Mouse (Mus musculus): ENCODE results near the gene Zfp646. TPM values are rescaled to one million over a fixed set of nuclear protein-coding genes. Genes with fewer than 3 reads are reported as not detected.

Gene Zfp646
- total and polyA plus RNA-seq, 3 experiments, result 10.6 to 25.3 (median 18.8) TPM

DNA sequence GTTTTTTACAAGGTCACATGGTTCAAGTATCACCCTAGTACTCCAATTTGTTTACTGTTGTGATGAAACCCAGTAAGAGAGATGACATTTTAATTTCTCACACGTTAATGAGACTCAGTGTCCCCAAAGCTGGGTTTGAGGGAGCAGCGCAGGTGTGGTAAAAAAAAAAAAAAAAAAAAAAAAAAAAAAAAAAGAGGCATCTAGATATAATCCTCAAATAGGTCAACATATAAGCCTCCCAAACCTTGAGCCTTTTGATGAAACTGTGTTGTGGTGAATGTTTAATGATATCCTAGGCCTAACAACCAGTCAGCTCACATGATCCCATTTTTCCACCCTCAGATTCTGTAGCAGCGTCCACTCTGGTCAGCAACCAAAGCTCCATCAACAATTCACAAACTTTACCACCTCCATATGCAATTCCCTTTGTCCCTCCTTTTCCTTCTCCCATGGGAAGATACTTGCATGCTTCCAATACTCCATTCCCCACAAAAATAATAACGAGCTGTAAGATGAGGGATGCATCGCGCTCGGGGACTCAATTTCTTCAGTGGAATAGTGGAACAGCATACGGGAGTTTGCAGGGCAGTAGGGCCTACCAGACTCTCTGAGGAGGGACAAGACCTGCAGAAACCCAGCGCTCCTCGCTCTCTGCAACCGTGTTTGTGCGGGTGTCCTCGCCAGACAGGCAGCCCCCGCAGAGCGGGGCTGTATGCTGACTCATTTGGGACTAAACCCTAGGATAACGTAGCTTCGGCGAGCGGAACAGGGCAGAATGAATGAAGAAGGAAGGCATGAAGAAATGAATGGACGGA is 1.0 kb upstream of the Zfp646 start:
- Histone ChIP-seq H3K9me3 (replicated peaks; ENCODE audit: low read length) (peaks cover 18% of the 10 kb centered on the region), H3K36me3 (replicated peaks in 1 of 2; ENCODE audit: control insufficient read depth in 1 of 2, insufficient read depth in 1 of 2, low read length in 1 of 2) (peaks cover 18 to 47% of the 10 kb centered on the region in 2 experiments), H3K27me3 (replicated peaks) (no peaks in the 10 kb centered on the region), H3K9ac (ENCODE audit: insufficient read depth, low read depth) (peak overlapping the region; percentile 87; the same call in 1 of the 2 replicates), H3K4me2 (ENCODE audit: insufficient read depth, low read depth, poor library complexity, severe bottlenecking) (peak overlapping the region; percentile 89), H3K79me2 (replicated peaks; ENCODE audit: control insufficient read depth, extremely low read depth, insufficient read depth, poor library complexity, severe bottlenecking) (peaks cover 27% of the 10 kb centered on the region), H3K4me1 (ENCODE audit: control insufficient read depth in 1 of 2, insufficient read depth in 2 of 2) (peaks cover 6 to 33% of the 10 kb centered on the region in 2 experiments), H3K4me3 (replicated peaks in 1 of 3; ENCODE audit: low read depth in 2 of 3, low read length in 2 of 3, poor library complexity in 1 of 3) (peak overlapping the region; percentile 66 to 99 (median 98)), H3K27ac (ENCODE audit: insufficient read depth, low read depth) (no peak overlapping the region)
- in situ Hi-C loops (cut with MboI; ENCODE audit: low pct_ligation_motif_present, low pct_unique_long_range_greater_than_20kb, low sequenced_read_pairs), result no loop called here
- TF ChIP-seq POLR2AphosphoS2 (IDR thresholded peaks at IDR 0.05; ENCODE audit: low read depth, low read length), result no peak
- TF ChIP-seq ZNF384 (IDR thresholded peaks at IDR 0.05; ENCODE audit: low read depth, low read length), result peak; percentile 70
- TF ChIP-seq TBP (conservative IDR thresholded peaks at IDR 0.05; ENCODE audit: low read depth, low read length), result no peak
- no peak for TF ChIP-seq MXI1 (IDR thresholded peaks at IDR 0.05; ENCODE audit: low read depth, low read length)
- no peak for TF ChIP-seq SIN3A (IDR thresholded peaks at IDR 0.05; ENCODE audit: low read length)
- no peak for TF ChIP-seq NRF1 (IDR thresholded peaks at IDR 0.05; ENCODE audit: low read depth, low read length)
- DNase-seq (ENCODE audit: extremely low read depth), result no peak
- dilution Hi-C loops (cut with MboI; ENCODE audit: extremely low pct_ligation_motif_present, extremely low pct_unique_long_range_greater_than_20kb, low sequenced_read_pairs), result no loop called here

GRCm38 (mm10) chr7:127875627-127876001 is 407 bp upstream of the Zfp646 start:
- Histone ChIP-seq H3K27ac (ENCODE audit: insufficient read depth, low read depth) (peak overlapping the region; percentile 69; the same call in 1 of the 2 replicates), H3K4me1 (ENCODE audit: control insufficient read depth in 1 of 2, insufficient read depth in 2 of 2) (peaks cover 6 to 33% of the 10 kb centered on the region in 2 experiments), H3K9ac (ENCODE audit: insufficient read depth, low read depth) (peak overlapping the region; percentile 87), H3K36me3 (replicated peaks in 1 of 2; ENCODE audit: control insufficient read depth in 1 of 2, insufficient read depth in 1 of 2, low read length in 1 of 2) (peaks cover 24 to 47% of the 10 kb centered on the region in 2 experiments), H3K4me3 (replicated peaks in 1 of 3; ENCODE audit: low read depth in 2 of 3, low read length in 2 of 3, poor library complexity in 1 of 3) (peak overlapping the region; percentile 66 to 99 (median 98)), H3K27me3 (replicated peaks) (no peaks in the 10 kb centered on the region), H3K79me2 (replicated peaks; ENCODE audit: control insufficient read depth, extremely low read depth, insufficient read depth, poor library complexity, severe bottlenecking) (peaks cover 27% of the 10 kb centered on the region), H3K4me2 (ENCODE audit: insufficient read depth, low read depth, poor library complexity, severe bottlenecking) (peak overlapping the region; percentile 89; the same call in 1 of the 2 replicates), H3K9me3 (replicated peaks; ENCODE audit: low read length) (peaks cover 24% of the 10 kb centered on the region)
- dilution Hi-C loops (cut with MboI; ENCODE audit: extremely low pct_ligation_motif_present, extremely low pct_unique_long_range_greater_than_20kb, low sequenced_read_pairs) (no loop called here), in situ Hi-C loops (cut with MboI; ENCODE audit: low pct_ligation_motif_present, low pct_unique_long_range_greater_than_20kb, low sequenced_read_pairs) (no loop called here)
- peak; percentile 77 for DNase-seq (ENCODE audit: extremely low read depth)
- TF ChIP-seq E2F4 (IDR thresholded peaks at IDR 0.05; ENCODE audit: insufficient replicate concordance, low read depth, low read length) (no peak), SMC3 (IDR thresholded peaks at IDR 0.05; ENCODE audit: low read depth, low read length) (no peak), MXI1 (IDR thresholded peaks at IDR 0.05; ENCODE audit: low read depth, low read length) (no peak), ELF1 (IDR thresholded peaks at IDR 0.05; ENCODE audit: low read depth, low read length) (0 out of 2 replicates have a peak, but pooled peaks have one; percentile 24), IRF4 (IDR thresholded peaks at IDR 0.05; ENCODE audit: low read depth, low read length) (no peak), ZC3H11A (IDR thresholded peaks at IDR 0.05; ENCODE audit: low read depth, low read length) (no peak), CHD2 (IDR thresholded peaks at IDR 0.05; ENCODE audit: low read length) (no peak), POLR2A (IDR thresholded peaks at IDR 0.05; ENCODE audit: low read depth, low read length) (0 out of 2 replicates have a peak, but pooled peaks have one; percentile 54), CHD1 (IDR thresholded peaks at IDR 0.05; ENCODE audit: low read depth, low read length) (no peak), JUND (conservative IDR thresholded peaks at IDR 0.05; ENCODE audit: low read depth, low read length) (no peak), TBP (conservative IDR thresholded peaks at IDR 0.05; ENCODE audit: low read depth, low read length) (0 out of 2 replicates have a peak, but pooled peaks have one; percentile 33), HCFC1 (IDR thresholded peaks at IDR 0.05; ENCODE audit: low read depth, low read length) (no peak), TCF12 (IDR thresholded peaks at IDR 0.05; ENCODE audit: low read depth, low read length) (0 out of 2 replicates have a peak, but pooled peaks have one; percentile 12), MAZ (IDR thresholded peaks at IDR 0.05; ENCODE audit: low read depth, low read length) (peak; percentile 93), USF2 (conservative IDR thresholded peaks at IDR 0.05; ENCODE audit: low read depth, low read length) (no peak), MAX (IDR thresholded peaks at IDR 0.05; ENCODE audit: low read length) (no peak), ETS1 (conservative IDR thresholded peaks at IDR 0.05; ENCODE audit: low read depth, low read length) (no peak), JUN (IDR thresholded peaks at IDR 0.05; ENCODE audit: insufficient read depth, low read depth, low read length) (no peak), BHLHE40 (IDR thresholded peaks at IDR 0.05; ENCODE audit: low read depth, low read length) (no peak), EP300 (IDR thresholded peaks at IDR 0.05; ENCODE audit: low read length) (no peak), POLR2AphosphoS2 (IDR thresholded peaks at IDR 0.05; ENCODE audit: low read depth, low read length) (no peak), NRF1 (IDR thresholded peaks at IDR 0.05; ENCODE audit: low read depth, low read length) (peak; percentile 41; the same call in 1 of the 2 replicates), PAX5 (IDR thresholded peaks at IDR 0.05; ENCODE audit: low read length) (no peak), RCOR1 (conservative IDR thresholded peaks at IDR 0.05; ENCODE audit: low read depth, low read length) (no peak), RAD21 (IDR thresholded peaks at IDR 0.05; ENCODE audit: low read depth, low read length) (no peak), UBTF (IDR thresholded peaks at IDR 0.05; ENCODE audit: low read depth, low read length) (no peak), ZMIZ1 (IDR thresholded peaks at IDR 0.05; ENCODE audit: low read depth, low read length) (no peak), ZNF384 (IDR thresholded peaks at IDR 0.05; ENCODE audit: low read depth, low read length) (no peak), MYC (IDR thresholded peaks at IDR 0.05; ENCODE audit: low read depth, low read length) (no peak), SIN3A (IDR thresholded peaks at IDR 0.05; ENCODE audit: low read length) (peak; percentile 92)

All from CH12.LX (cell line).